Mouse (Mus musculus): ENCODE results near the gene Des. TPM values are rescaled to one million over a fixed set of nuclear protein-coding genes. Genes with fewer than 3 reads are reported as not detected.

Gene Des
- polyA plus RNA-seq, 1 experiment = 2,193 TPM

GRCm38 (mm10) chr1:75399755-75400492, 39.8 kb downstream of the Des start:
- Histone ChIP-seq H3K4me3 (peak overlapping the region; percentile 23), H3K27me3 (ENCODE audit: control insufficient read depth, insufficient read depth, insufficient read length) (no peaks in the 10 kb centered on the region), H3ac (ENCODE audit: control insufficient read depth, insufficient read length) (no peak overlapping the region), H3K4me2 (ENCODE audit: low read depth) (peak overlapping the region; percentile 94), H3K79me2 (ENCODE audit: control insufficient read depth, insufficient read depth) (peaks cover 2% of the 10 kb centered on the region), H3K36me3 (ENCODE audit: control insufficient read depth, insufficient read depth) (peaks cover 38% of the 10 kb centered on the region)
- TF ChIP-seq MYOG (IDR thresholded peaks at IDR 0.05; ENCODE audit: control insufficient read depth in 1 of 3, insufficient read depth in 1 of 3, insufficient read length in 2 of 3, low read depth in 2 of 3) (peak in 2 of 3 experiments; percentile 6 to 77), TCF12 (IDR thresholded peaks at IDR 0.05; ENCODE audit: insufficient read depth, poor library complexity, severe bottlenecking) (no peak), POLR2AphosphoS2 (IDR thresholded peaks at IDR 0.05; ENCODE audit: insufficient read length, low read depth) (peak; percentile 57), USF1 (IDR thresholded peaks at IDR 0.05; ENCODE audit: low read depth) (no peak), MYOD1 (IDR thresholded peaks at IDR 0.05; ENCODE audit: control insufficient read depth in 1 of 3, insufficient read length in 2 of 3, low read depth in 2 of 3) (peak in 1 of 3 experiments; percentile 55), POLR2A (IDR thresholded peaks at IDR 0.05; ENCODE audit: insufficient read length, low read depth) (peak; percentile 41)

GRCm38 (mm10) chr1:75400493-75401115, 40.5 kb downstream of the Des start:
- H3K4me3 ChIP-seq = peak overlapping the region; percentile 23
- H3K36me3 ChIP-seq (ENCODE audit: control insufficient read depth, insufficient read depth) = peaks cover 41% of the 10 kb centered on the region
- no peaks in the 10 kb centered on the region for H3K27me3 ChIP-seq (ENCODE audit: control insufficient read depth, insufficient read depth, insufficient read length)
- TF ChIP-seq TCF12 (IDR thresholded peaks at IDR 0.05; ENCODE audit: insufficient read depth, poor library complexity, severe bottlenecking) (no peak), POLR2A (IDR thresholded peaks at IDR 0.05; ENCODE audit: insufficient read length, low read depth) (peak; percentile 11), CEBPB (IDR thresholded peaks at IDR 0.05; ENCODE audit: insufficient read depth, poor library complexity, severe bottlenecking) (no peak), MYOG (IDR thresholded peaks at IDR 0.05; ENCODE audit: control insufficient read depth in 1 of 3, insufficient read depth in 1 of 3, insufficient read length in 2 of 3, low read depth in 2 of 3) (peak in 1 of 3 experiments; percentile 63), USF1 (IDR thresholded peaks at IDR 0.05; ENCODE audit: low read depth) (no peak), TCF3 (IDR thresholded peaks at IDR 0.05; ENCODE audit: insufficient read length, low read depth) (no peak), POLR2AphosphoS2 (IDR thresholded peaks at IDR 0.05; ENCODE audit: insufficient read length, low read depth) (no peak), MAX (IDR thresholded peaks at IDR 0.05; ENCODE audit: low read depth) (no peak), MYOD1 (IDR thresholded peaks at IDR 0.05; ENCODE audit: control insufficient read depth in 1 of 3, insufficient read length in 2 of 3, low read depth in 2 of 3) (peak in 2 of 3 experiments; percentile 24 to 68), E2F4 (IDR thresholded peaks at IDR 0.05; ENCODE audit: insufficient read depth) (no peak), SRF (IDR thresholded peaks at IDR 0.05; ENCODE audit: control insufficient read depth, insufficient read length, low read depth) (no peak)
- H3K4me2 ChIP-seq (ENCODE audit: low read depth) = peak overlapping the region; percentile 94
- no peak overlapping the region for H3ac ChIP-seq (ENCODE audit: control insufficient read depth, insufficient read length)
- H3K79me2 ChIP-seq (ENCODE audit: control insufficient read depth, insufficient read depth) = no peaks in the 10 kb centered on the region

- TF ChIP-seq POLR2A (IDR thresholded peaks at IDR 0.05; ENCODE audit: insufficient read length, low read depth) (no peak), MYOD1 (IDR thresholded peaks at IDR 0.05; ENCODE audit: control insufficient read depth in 1 of 3, insufficient read length in 2 of 3, low read depth in 2 of 3) (no peak), MYOG (IDR thresholded peaks at IDR 0.05; ENCODE audit: control insufficient read depth in 1 of 3, insufficient read depth in 1 of 3, insufficient read length in 2 of 3, low read depth in 2 of 3) (no peak), POLR2AphosphoS2 (IDR thresholded peaks at IDR 0.05; ENCODE audit: insufficient read length, low read depth) (no peak), TCF12 (IDR thresholded peaks at IDR 0.05; ENCODE audit: insufficient read depth, poor library complexity, severe bottlenecking) (no peak), CEBPB (IDR thresholded peaks at IDR 0.05; ENCODE audit: insufficient read depth, poor library complexity, severe bottlenecking) (no peak), MAX (IDR thresholded peaks at IDR 0.05; ENCODE audit: low read depth) (no peak), REST (IDR thresholded peaks at IDR 0.05; ENCODE audit: insufficient read depth, insufficient read length) (no peak), SRF (IDR thresholded peaks at IDR 0.05; ENCODE audit: control insufficient read depth, insufficient read length, low read depth) (no peak), TCF3 (IDR thresholded peaks at IDR 0.05; ENCODE audit: insufficient read length, low read depth) (no peak), E2F4 (IDR thresholded peaks at IDR 0.05; ENCODE audit: insufficient read depth) (no peak), USF1 (IDR thresholded peaks at IDR 0.05; ENCODE audit: low read depth) (no peak)
- Histone ChIP-seq H3K4me3 (no peak overlapping the region), H3ac (ENCODE audit: control insufficient read depth, insufficient read length) (no peak overlapping the region), H3K4me2 (ENCODE audit: low read depth) (no peak overlapping the region), H3K27me3 (ENCODE audit: control insufficient read depth, insufficient read depth, insufficient read length) (no peaks in the 10 kb centered on the region), H3K79me2 (ENCODE audit: control insufficient read depth, insufficient read depth) (no peaks in the 10 kb centered on the region), H3K36me3 (ENCODE audit: control insufficient read depth, insufficient read depth) (peaks cover 36% of the 10 kb centered on the region)
These were observed 45.4 kb downstream of the Des start for GRCm38 (mm10) chr1:75405547-75405946.

DNA sequence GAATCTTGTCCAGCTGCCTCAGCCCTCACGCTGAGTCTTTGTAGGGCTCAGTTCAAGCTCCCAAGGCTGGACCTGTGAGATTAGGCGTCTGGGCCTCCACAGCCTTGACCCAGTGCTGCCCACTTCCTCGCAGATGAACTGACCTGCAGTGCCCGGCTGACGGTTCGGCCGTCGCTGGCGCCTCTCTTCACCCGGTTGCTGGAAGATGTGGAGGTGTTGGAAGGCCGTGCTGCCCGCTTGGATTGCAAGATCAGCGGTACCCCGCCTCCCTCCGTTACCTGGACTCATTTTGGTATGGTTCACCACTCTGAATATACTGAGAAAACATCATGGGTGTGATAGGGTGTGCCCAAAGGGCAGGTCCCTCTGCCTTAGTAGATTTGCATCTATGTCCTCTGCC, 46.0 kb downstream of the Des start:
- TF ChIP-seq E2F4 (IDR thresholded peaks at IDR 0.05; ENCODE audit: insufficient read depth) = no peak
- no peak for TF ChIP-seq SRF (IDR thresholded peaks at IDR 0.05; ENCODE audit: control insufficient read depth, insufficient read length, low read depth)
- no peak for TF ChIP-seq MYOG (IDR thresholded peaks at IDR 0.05; ENCODE audit: control insufficient read depth in 1 of 3, insufficient read depth in 1 of 3, insufficient read length in 2 of 3, low read depth in 2 of 3)
- TF ChIP-seq USF1 (IDR thresholded peaks at IDR 0.05; ENCODE audit: low read depth) = no peak
- TF ChIP-seq POLR2A (IDR thresholded peaks at IDR 0.05; ENCODE audit: insufficient read length, low read depth) = no peak
- no peak for TF ChIP-seq CEBPB (IDR thresholded peaks at IDR 0.05; ENCODE audit: insufficient read depth, poor library complexity, severe bottlenecking)
- TF ChIP-seq TCF3 (IDR thresholded peaks at IDR 0.05; ENCODE audit: insufficient read length, low read depth) = no peak
- no peak for TF ChIP-seq MAX (IDR thresholded peaks at IDR 0.05; ENCODE audit: low read depth)
- no peak for TF ChIP-seq TCF12 (IDR thresholded peaks at IDR 0.05; ENCODE audit: insufficient read depth, poor library complexity, severe bottlenecking)
- no peak for TF ChIP-seq REST (IDR thresholded peaks at IDR 0.05; ENCODE audit: insufficient read depth, insufficient read length)
- TF ChIP-seq MYOD1 (IDR thresholded peaks at IDR 0.05; ENCODE audit: control insufficient read depth in 1 of 3, insufficient read length in 2 of 3, low read depth in 2 of 3) = no peak
- TF ChIP-seq POLR2AphosphoS2 (IDR thresholded peaks at IDR 0.05; ENCODE audit: insufficient read length, low read depth) = no peak
- H3K4me3 ChIP-seq = no peak overlapping the region

More for the DNA sequence above, 46.0 kb downstream of the Des start:
- Histone ChIP-seq H3K27me3 (ENCODE audit: control insufficient read depth, insufficient read depth, insufficient read length) (no peaks in the 10 kb centered on the region), H3K36me3 (ENCODE audit: control insufficient read depth, insufficient read depth) (peaks cover 33% of the 10 kb centered on the region), H3K4me2 (ENCODE audit: low read depth) (no peak overlapping the region), H3ac (ENCODE audit: control insufficient read depth, insufficient read length) (no peak overlapping the region), H3K79me2 (ENCODE audit: control insufficient read depth, insufficient read depth) (no peaks in the 10 kb centered on the region)
